Mouse (Mus musculus) C2C12 (cell line): ENCODE measurements around the gene Gm21818. TPM values are rescaled to one million over a fixed set of nuclear protein-coding genes. Genes with fewer than 3 reads are reported as not detected.

Experiments used
- polyA plus RNA-seq: library from polyadenylated mRNA; unstranded; fragments of >200 nt; fragmentation: generic; extraction: Trizol; gene quantifications from one replicate; pipeline ENCODE4 v1.2.1, GENCODE M21; 2012; ENCODE audit warnings: missing spikeins

The Gm21818 gene
- polyA plus RNA-seq, 1 experiment = not detected

Other genes with a start within 250 kb of the Gm21818 start
- 0.46 TPM for gene Gm21761, start 243.2 kb upstream of the Gm21818 start, polyA plus RNA-seq
- 0.15 TPM for gene B020031M17Rik, start 221.6 kb upstream of the Gm21818 start, polyA plus RNA-seq
- not detected for gene Gm36079, start 145.4 kb upstream of the Gm21818 start, polyA plus RNA-seq
- gene Gm21188, start 120.2 kb upstream of the Gm21818 start, polyA plus RNA-seq = not detected
- gene Gm20767, start 32.2 kb upstream of the Gm21818 start, polyA plus RNA-seq = 0.20 TPM
- 0.16 TPM for gene Gm21762, start 43.5 kb downstream of the Gm21818 start, polyA plus RNA-seq
- gene Gm21731, start 66.7 kb downstream of the Gm21818 start, polyA plus RNA-seq = 0.04 TPM
- gene AF067061, start 90.7 kb downstream of the Gm21818 start, polyA plus RNA-seq = 0.25 TPM
- gene BC147527, start 128.0 kb downstream of the Gm21818 start, polyA plus RNA-seq = 0.18 TPM
- gene Tcstv3, start 144.4 kb downstream of the Gm21818 start, polyA plus RNA-seq = 0.20 TPM